Mouse (Mus musculus) MEL (cell line): Measurements from ENCODE around the gene Tnni2. TPM values are rescaled to one million over a fixed set of nuclear protein-coding genes. Genes with fewer than 3 reads are reported as not detected.

Source experiments
- DNase-seq: peaks from one replicate; pipeline ENCODE4 v3.0.0; 2011; ENCODE audit warnings: low read depth, low spot score
- H3K27ac ChIP-seq: 2 replicates; pipeline ENCODE4 v1.5.1; 2012; ENCODE audit warnings: low read depth, mild to moderate bottlenecking, control low read depth, low read length, moderate library complexity; ENCODE audit not compliant: control insufficient read depth
- H3K27me3 ChIP-seq, 2 experiments: fragments of 150-350 bp in 1 of 2; sonication (generic) in 1 of 2; 2 replicates each; pipeline ENCODE4 v1.6.1; 2012; ENCODE audit warnings: low read length in 2 of 2, mild to moderate bottlenecking in 2 of 2, improper control_type of control experiment in 1 of 2, moderate library complexity in 1 of 2; ENCODE audit not compliant: insufficient read depth in 2 of 2, control insufficient read depth in 1 of 2
- H3K36me3 ChIP-seq, 2 experiments: 2 replicates each; pipeline ENCODE4 v1.6.1; 2012 to 2014; ENCODE audit warnings: low read length in 2 of 2, improper control_type of control experiment in 1 of 2, inconsistent platforms in 1 of 2, mild to moderate bottlenecking in 1 of 2; ENCODE audit not compliant: insufficient read depth in 2 of 2, control insufficient read depth in 1 of 2
- H3K4me1 ChIP-seq, 2 experiments: fragments of 150-350 bp in 1 of 2; sonication (generic) in 1 of 2; 2 replicates each; pipeline ENCODE4 v1.6.1; 2012; ENCODE audit warnings: low read length in 2 of 2, improper control_type of control experiment in 1 of 2, mild to moderate bottlenecking in 1 of 2; ENCODE audit not compliant: insufficient read depth in 2 of 2, control insufficient read depth in 1 of 2
- H3K4me3 ChIP-seq, 2 experiments: fragments of 150-350 bp in 1 of 2; sonication (generic) in 1 of 2; 2 replicates each; pipeline ENCODE4 v1.5.1; 2012; ENCODE audit warnings: low read depth in 2 of 2, low read length in 2 of 2, mild to moderate bottlenecking in 2 of 2, moderate library complexity in 2 of 2, control low read depth in 1 of 2, improper control_type of control experiment in 1 of 2; ENCODE audit not compliant: control insufficient read depth in 1 of 2, insufficient read depth in 1 of 2
- H3K79me2 ChIP-seq: 2 replicates; pipeline ENCODE4 v1.6.1; 2012; ENCODE audit warnings: mild to moderate bottlenecking, low read length, moderate library complexity; ENCODE audit not compliant: control insufficient read depth, poor library complexity, insufficient read depth
- H3K9ac ChIP-seq: 2 replicates; pipeline ENCODE4 v1.6.1; 2012; ENCODE audit warnings: low read depth, mild to moderate bottlenecking, control low read depth, low read length, moderate library complexity; ENCODE audit not compliant: control insufficient read depth, poor library complexity, severe bottlenecking
- H3K9me3 ChIP-seq: fragments of 150-350 bp; sonication (generic); replicated peaks from 2 replicates; pipeline ENCODE4 v1.6.1; 2012; ENCODE audit warnings: mild to moderate bottlenecking, low read length, improper control_type of control experiment, moderate library complexity; ENCODE audit not compliant: insufficient read depth
- BHLHE40 ChIP-seq: IDR thresholded peaks from 2 replicates; pipeline ENCODE4 v1.6.1; 2012; ENCODE audit warnings: low read depth, mild to moderate bottlenecking, inconsistent platforms, low read length, improper control_type of control experiment, borderline replicate concordance
- CHD2 ChIP-seq: IDR thresholded peaks from 2 replicates; pipeline ENCODE4 v1.6.1; 2011; ENCODE audit warnings: low read length, improper control_type of control experiment
- CTCF ChIP-seq, 3 experiments: IDR thresholded peaks in 2 of 3; conservative IDR thresholded peaks in 1 of 3; 2 replicates each; pipeline ENCODE4 v1.5.1; 2011 to 2012; ENCODE audit warnings: low read length in 3 of 3, low read depth in 2 of 3, mild to moderate bottlenecking in 2 of 3, improper control_type of control experiment in 1 of 3, inconsistent platforms in 1 of 3, mixed read lengths in 1 of 3, moderate library complexity in 1 of 3; ENCODE audit not compliant: control insufficient read depth in 1 of 3, insufficient read depth in 1 of 3, poor library complexity in 1 of 3, severe bottlenecking in 1 of 3
- ELF1 ChIP-seq: IDR thresholded peaks from 2 replicates; pipeline ENCODE4 v1.6.1; 2014; ENCODE audit warnings: low read depth, mild to moderate bottlenecking, inconsistent platforms, low read length, improper control_type of control experiment, moderate library complexity
- EP300 ChIP-seq, 2 experiments: IDR thresholded peaks; 2 replicates each; pipeline ENCODE4 v1.6.1; 2011; ENCODE audit warnings: improper control_type of control experiment in 2 of 2, low read length in 2 of 2, low read depth in 1 of 2, mild to moderate bottlenecking in 1 of 2
- ETS1 ChIP-seq: IDR thresholded peaks from 2 replicates; pipeline ENCODE4 v1.6.1; 2012; ENCODE audit warnings: low read depth, mild to moderate bottlenecking, inconsistent platforms, low read length, improper control_type of control experiment, moderate library complexity
- GABPA ChIP-seq: IDR thresholded peaks from 2 replicates; pipeline ENCODE4 v1.6.1; 2012; ENCODE audit warnings: low read depth, mild to moderate bottlenecking, inconsistent platforms, low read length, improper control_type of control experiment, moderate library complexity
- MAX ChIP-seq: IDR thresholded peaks from 2 replicates; pipeline ENCODE4 v1.6.1; 2011; ENCODE audit warnings: low read length, improper control_type of control experiment
- MAZ ChIP-seq: IDR thresholded peaks from 2 replicates; pipeline ENCODE4 v1.6.1; 2012; ENCODE audit warnings: low read depth, mild to moderate bottlenecking, inconsistent platforms, low read length, improper control_type of control experiment
- MEF2A ChIP-seq: IDR thresholded peaks from 2 replicates; pipeline ENCODE4 v1.6.1; 2014; ENCODE audit warnings: low read depth, mild to moderate bottlenecking, inconsistent platforms, low read length, improper control_type of control experiment; ENCODE audit not compliant: poor library complexity, insufficient replicate concordance, severe bottlenecking; ENCODE audit errors: extremely low read depth
- MYB ChIP-seq: IDR thresholded peaks from 2 replicates; pipeline ENCODE4 v1.6.1; 2011; ENCODE audit warnings: mild to moderate bottlenecking, low read depth, low read length, improper control_type of control experiment
- NRF1 ChIP-seq: IDR thresholded peaks from 2 replicates; pipeline ENCODE4 v1.6.1; 2014; ENCODE audit warnings: low read depth, mild to moderate bottlenecking, inconsistent platforms, low read length, improper control_type of control experiment, moderate library complexity; ENCODE audit not compliant: poor library complexity, insufficient read depth, severe bottlenecking
- POLR2AphosphoS2 ChIP-seq: IDR thresholded peaks from 2 replicates; pipeline ENCODE4 v1.6.1; 2011; ENCODE audit warnings: low read length, improper control_type of control experiment
- RAD21 ChIP-seq: IDR thresholded peaks from 2 replicates; pipeline ENCODE4 v1.6.1; 2011; ENCODE audit warnings: mild to moderate bottlenecking, low read depth, low read length, improper control_type of control experiment
- SMC3 ChIP-seq: IDR thresholded peaks from 2 replicates; pipeline ENCODE4 v1.6.1; 2011; ENCODE audit warnings: low read depth, low read length, improper control_type of control experiment
- TAL1 ChIP-seq: IDR thresholded peaks from 2 replicates; pipeline ENCODE4 v1.6.1; 2012; ENCODE audit warnings: mild to moderate bottlenecking, inconsistent platforms, low read length, moderate library complexity, mixed read lengths
- TCF12 ChIP-seq: IDR thresholded peaks from 2 replicates; pipeline ENCODE4 v1.6.1; 2014; ENCODE audit warnings: low read depth, mild to moderate bottlenecking, inconsistent platforms, low read length, improper control_type of control experiment, moderate library complexity
- USF1 ChIP-seq: IDR thresholded peaks from 2 replicates; pipeline ENCODE4 v1.6.1; 2014; ENCODE audit warnings: low read depth, mild to moderate bottlenecking, inconsistent platforms, low read length, improper control_type of control experiment, moderate library complexity
- ZMIZ1 ChIP-seq: IDR thresholded peaks from 2 replicates; pipeline ENCODE4 v1.6.1; 2012; ENCODE audit warnings: low read depth, mild to moderate bottlenecking, inconsistent platforms, low read length, improper control_type of control experiment, moderate library complexity
- ZNF384 ChIP-seq: IDR thresholded peaks from 2 replicates; pipeline ENCODE4 v1.6.1; 2012; ENCODE audit warnings: low read depth, mild to moderate bottlenecking, inconsistent platforms, low read length, improper control_type of control experiment
- polyA plus RNA-seq, 2 experiments: library from polyadenylated mRNA; stranded (reverse) in 1 of 2; unstranded in 1 of 2; fragments of >175 nt in 1 of 2; fragments of >200 nt in 1 of 2; gene quantifications; 2 replicates each; pipeline versions ENCODE4 v1.2.1 to v1.2.4; 2012; ENCODE audit warnings: low replicate concordance in 2 of 2, low read depth in 1 of 2; ENCODE audit not compliant: insufficient read length in 2 of 2, insufficient read depth in 1 of 2, missing spikeins in 1 of 2
- total RNA-seq: library from RNA; depleted of rRNA; stranded (reverse); fragments of 300-350 nt; gene quantifications from 2 replicates; pipeline ENCODE4 v1.2.3, GENCODE M21; 2012

Tnni2 gene
- total and polyA plus RNA-seq, 3 experiments = 0.84 TPM; not detected in 2

DNA sequence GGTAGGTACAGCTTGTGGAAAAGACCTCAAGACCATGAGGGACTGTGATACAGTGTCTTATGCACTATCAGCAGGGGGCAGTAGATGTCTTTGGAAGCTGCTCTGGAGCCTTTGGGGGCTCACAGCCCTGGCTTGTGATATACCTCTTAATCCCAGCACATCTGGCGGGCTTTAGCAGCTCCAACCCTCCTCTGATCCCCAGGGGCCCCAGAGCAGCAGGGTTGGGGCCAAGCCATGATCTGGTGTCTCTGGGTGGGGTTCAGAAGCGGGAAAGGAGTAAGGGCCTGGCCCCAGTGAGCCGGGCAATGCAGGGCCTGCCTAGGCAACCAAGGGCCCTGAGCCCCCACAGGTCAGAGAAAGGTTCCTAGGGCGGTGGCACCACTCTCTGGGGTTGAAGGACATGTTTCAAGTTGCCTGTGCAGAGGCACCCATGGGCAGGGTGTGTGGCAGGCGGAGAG lies 922 bp upstream of the Tnni2 start:
- Histone ChIP-seq H3K4me1 (peaks cover 0 to 3% of the 10 kb centered on the region in 2 experiments; a peak in 2 of 4 replicates), H3K27me3 (no peaks in the 10 kb centered on the region), H3K79me2 (no peaks in the 10 kb centered on the region), H3K9me3 (no peaks in the 10 kb centered on the region), H3K27ac (no peak overlapping the region), H3K4me3 (no peak overlapping the region), H3K9ac (no peak overlapping the region), H3K36me3 (0 out of 4 replicates have a peak, but pooled peaks cover 0 to 2% of the 10 kb centered on the region in 2 experiments)
- DNase-seq = peak; percentile 28
- TF ChIP-seq ZNF384 = no peak
- TF ChIP-seq MAX = no peak
- peak; percentile 40 to 52 (median 50); a peak in 5 of 6 replicates for TF ChIP-seq CTCF (IDR thresholded peaks at IDR 0.05 in 2 of 3, conservative IDR thresholded peaks at IDR 0.05 in 1 of 3; ENCODE audit: control insufficient read depth in 1 of 3, insufficient read depth in 1 of 3, low read depth in 2 of 3, low read length in 3 of 3, poor library complexity in 1 of 3, severe bottlenecking in 1 of 3)
- no peak for TF ChIP-seq MEF2A
- TF ChIP-seq SMC3 = peak; percentile 54
- no peak for TF ChIP-seq MYB
- peak; percentile 53 for TF ChIP-seq RAD21

GRCm38 (mm10) chr7:142442081-142442907 lies 686 bp downstream of the Tnni2 start:
- TF ChIP-seq USF1 (no peak), TCF12 (no peak), EP300 (IDR thresholded peaks at IDR 0.05; ENCODE audit: low read depth in 1 of 2, low read length in 2 of 2) (peak; percentile 4 to 37; a peak in 2 of 4 replicates), MAZ (0 out of 2 replicates have a peak, but pooled peaks have one; percentile 29)
- TF ChIP-seq, all 39 proteins: peak for 2
- Histone ChIP-seq H3K27me3 (no peaks in the 10 kb centered on the region), H3K4me3 (no peak overlapping the region), H3K9ac (no peak overlapping the region), H3K36me3 (0 out of 4 replicates have a peak, but pooled peaks cover 0 to 2% of the 10 kb centered on the region in 2 experiments), H3K9me3 (no peaks in the 10 kb centered on the region), H3K4me1 (peaks cover 0 to 3% of the 10 kb centered on the region in 2 experiments; a peak in 2 of 4 replicates), H3K79me2 (no peaks in the 10 kb centered on the region), H3K27ac (no peak overlapping the region)
- DNase-seq = peak; percentile 53

DNA sequence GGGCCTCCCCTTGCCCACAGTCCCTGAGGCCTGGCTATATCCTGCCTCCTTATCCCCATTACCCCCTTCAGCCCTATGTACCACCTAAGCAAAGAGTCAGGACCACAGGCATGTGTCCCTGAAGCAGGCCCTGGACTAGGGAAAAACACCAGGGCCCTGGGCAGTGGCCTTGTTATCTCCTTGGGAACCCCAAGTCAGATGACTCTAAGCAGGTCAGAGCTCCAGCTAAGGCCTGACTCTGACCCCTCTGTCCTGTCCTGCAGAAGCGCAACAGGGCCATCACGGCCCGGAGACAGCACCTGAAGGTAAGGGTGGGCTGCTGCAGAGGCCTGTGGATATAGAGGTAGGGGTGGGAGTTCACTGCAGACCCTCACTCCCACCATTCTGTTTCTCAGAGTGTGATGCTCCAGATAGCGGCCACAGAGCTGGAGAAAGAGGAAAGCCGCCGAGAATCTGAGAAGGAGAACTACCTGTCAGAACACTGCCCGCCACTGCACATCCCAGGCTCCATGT lies 1.4 kb downstream of the Tnni2 start:
- H3K79me2 ChIP-seq = no peaks in the 10 kb centered on the region
- H3K36me3 ChIP-seq = 0 out of 4 replicates have a peak, but pooled peaks cover 0 to 2% of the 10 kb centered on the region in 2 experiments
- H3K9ac ChIP-seq = peak overlapping the region; percentile 23; the same call in 1 of the 2 replicates
- no peak overlapping the region for H3K4me3 ChIP-seq
- no peak for TF ChIP-seq ZNF384
- TF ChIP-seq TAL1 = no peak
- TF ChIP-seq ELF1 = no peak
- no peak for TF ChIP-seq ZMIZ1
- no peak for TF ChIP-seq BHLHE40
- no peak for TF ChIP-seq EP300 (IDR thresholded peaks at IDR 0.05; ENCODE audit: low read depth in 1 of 2, low read length in 2 of 2)
- no peak for TF ChIP-seq CTCF (IDR thresholded peaks at IDR 0.05 in 2 of 3, conservative IDR thresholded peaks at IDR 0.05 in 1 of 3; ENCODE audit: control insufficient read depth in 1 of 3, insufficient read depth in 1 of 3, low read depth in 2 of 3, low read length in 3 of 3, poor library complexity in 1 of 3, severe bottlenecking in 1 of 3)
- no peak for TF ChIP-seq RAD21
- no peak for TF ChIP-seq USF1
- no peak for TF ChIP-seq ETS1
- no peak for TF ChIP-seq MAZ
- no peak for TF ChIP-seq NRF1
- TF ChIP-seq CHD2 = no peak
- no peak for TF ChIP-seq POLR2AphosphoS2
- no peak for TF ChIP-seq GABPA
- no peaks in the 10 kb centered on the region for H3K27me3 ChIP-seq
- peak overlapping the region; percentile 36; the same call in 1 of the 2 replicates for H3K27ac ChIP-seq
- no peaks in the 10 kb centered on the region for H3K9me3 ChIP-seq
- peaks cover 0 to 3% of the 10 kb centered on the region in 2 experiments; a peak in 2 of 4 replicates for H3K4me1 ChIP-seq
- DNase-seq = no peak
